Mouse (Mus musculus) spleen, adult 18-20 months (tissue): ENCODE measurements at regions not wholly inside any gene's neighbourhood (a gene's known extent, or its start where the extent isn't known, plus 50 kb on each side); places are given as distances from the start of the nearest gene placed in this dataset.

Experiments
- DNase-seq, 2 experiments: peaks; one replicate each; pipeline ENCODE4 v3.0.0; 2022; ENCODE audit warnings: mixed read lengths in 2 of 2

DNA sequence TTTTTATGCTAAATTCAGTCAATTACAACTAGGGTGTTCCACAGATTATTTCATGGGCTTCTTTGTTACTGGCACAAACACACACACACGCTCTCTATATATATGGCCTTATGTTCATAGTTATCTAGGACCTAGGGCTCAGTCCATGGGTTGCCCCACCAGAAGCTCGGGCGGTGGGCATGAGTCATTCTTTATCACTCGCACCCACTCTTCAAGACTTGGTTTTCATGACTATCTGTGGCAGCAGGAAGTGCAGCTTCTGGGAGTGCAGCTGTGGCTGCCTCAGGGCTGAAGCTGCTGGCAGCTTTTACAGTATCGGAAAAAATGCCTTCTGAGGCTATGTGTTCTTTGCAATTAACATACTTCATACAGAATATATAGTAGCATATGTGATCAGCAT is 198.7 kb downstream of the Ipo11 start:
- no peak for DNase-seq

DNA sequence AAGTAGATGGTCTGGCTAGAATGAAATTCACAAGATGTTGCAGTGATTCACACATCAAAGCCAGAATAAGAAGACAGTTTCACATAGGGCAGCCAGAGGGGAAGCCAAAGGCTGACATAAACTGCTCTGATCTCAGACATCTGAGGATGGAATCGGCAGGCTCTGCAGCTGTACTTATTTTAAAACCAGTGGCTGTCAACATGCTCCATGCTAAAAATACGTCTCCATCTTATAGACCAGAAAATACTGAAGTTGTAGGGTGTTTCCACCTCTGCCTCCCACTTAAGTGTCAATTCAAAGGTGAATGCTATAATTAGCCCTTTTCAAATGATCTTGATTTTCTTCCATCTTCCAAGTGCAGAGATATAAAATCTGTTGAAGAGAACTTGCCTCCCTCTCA is 202.4 kb downstream of the Ipo11 start:
- no peak for DNase-seq

DNA sequence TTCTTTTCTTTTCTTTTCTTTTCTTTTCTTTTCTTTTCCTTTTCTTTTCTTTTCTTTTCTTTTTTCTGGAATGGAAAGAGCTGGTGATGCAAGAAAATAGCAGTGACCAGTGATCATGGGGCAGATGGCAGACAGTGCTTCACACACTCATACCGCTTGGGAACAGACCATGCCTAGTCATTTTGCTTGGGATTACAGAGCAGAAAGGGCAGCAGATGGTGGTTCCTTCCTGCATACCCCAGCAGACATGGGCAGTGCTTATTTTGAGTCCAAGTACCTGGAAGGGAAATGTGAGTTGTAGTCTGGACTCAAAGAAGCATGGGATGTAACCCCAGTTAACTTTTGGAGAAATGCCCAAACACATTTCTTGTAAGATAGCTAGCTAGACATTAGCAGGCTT is 203.9 kb downstream of the Ipo11 start:
- DNase-seq: no peak

- no peak for DNase-seq
Observed at GRCm38 (mm10) chr13:106723315-106723714, 213.4 kb downstream of the Ipo11 start.

DNA sequence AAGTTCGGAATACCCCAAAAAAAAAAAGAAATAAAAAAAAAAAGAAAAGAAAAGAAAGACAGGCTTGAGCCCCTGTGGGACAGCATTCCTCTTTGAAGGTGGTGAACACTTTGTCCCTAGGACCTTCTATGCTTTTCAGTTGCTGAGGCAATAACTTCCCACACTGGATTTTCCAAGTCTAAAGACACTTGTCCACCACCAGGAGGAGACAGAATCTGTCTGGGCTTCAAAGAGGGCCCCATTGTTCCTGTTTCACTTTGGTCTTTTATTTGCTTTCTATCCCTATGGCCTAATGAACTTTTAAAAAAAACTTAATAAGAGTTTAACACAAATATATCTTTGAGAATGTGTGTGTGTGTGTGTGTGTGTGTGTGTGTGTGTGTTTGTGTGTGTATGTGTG is 215.6 kb downstream of the Ipo11 start:
- no peak for DNase-seq

- peak in 1 of 2 experiments; percentile 40 for DNase-seq
Observed at GRCm38 (mm10) chr13:106715771-106716170, 221.0 kb downstream of the Ipo11 start.

GRCm38 (mm10) chr13:106715234-106715633 is 221.5 kb downstream of the Ipo11 start:
- DNase-seq: no peak

DNA sequence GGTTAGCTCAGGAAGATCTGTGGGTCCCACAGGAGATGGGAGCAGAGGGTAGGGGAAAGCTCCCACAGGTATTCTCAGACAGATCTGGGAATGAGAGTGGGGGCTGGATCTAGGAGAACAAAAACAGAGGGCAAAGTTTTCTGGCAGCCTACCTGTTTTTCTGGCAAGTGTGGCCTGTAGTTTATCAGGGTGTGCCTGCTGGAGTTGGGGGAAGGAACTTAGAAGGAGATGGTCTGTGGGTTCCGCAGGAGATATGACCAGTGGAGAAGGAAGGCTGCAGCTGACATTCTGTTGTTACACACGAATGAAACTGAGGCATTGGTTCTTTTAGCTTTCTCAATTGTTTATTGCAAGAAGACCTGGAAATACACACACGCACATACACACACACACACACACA is 226.2 kb downstream of the Ipo11 start:
- DNase-seq: no peak

DNA sequence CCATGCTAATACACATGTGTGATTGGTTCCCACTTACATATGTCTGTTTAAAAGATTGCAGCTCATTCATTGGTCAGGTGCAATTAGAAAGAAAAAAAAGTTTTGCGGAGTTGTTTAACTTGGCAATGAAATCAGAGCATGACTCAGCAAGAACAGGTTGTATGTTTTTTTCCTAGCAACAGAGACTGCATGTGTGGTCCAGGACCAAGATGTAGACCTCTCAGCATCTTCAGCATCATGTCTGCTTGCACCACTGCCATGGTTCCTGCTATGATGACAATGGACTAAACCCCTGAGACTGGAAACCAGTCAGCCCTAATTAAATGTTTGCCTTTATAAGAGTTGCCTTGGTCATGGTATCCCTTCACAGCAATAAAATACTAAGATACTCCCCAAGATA is 236.4 kb downstream of the Ipo11 start:
- DNase-seq: no peak

- no peak for DNase-seq
Observed at GRCm38 (mm10) chr13:106699957-106700356, 236.8 kb downstream of the Ipo11 start.

- no peak for DNase-seq
Observed at GRCm38 (mm10) chr13:106691787-106692571, 244.8 kb downstream of the Ipo11 start.

DNA sequence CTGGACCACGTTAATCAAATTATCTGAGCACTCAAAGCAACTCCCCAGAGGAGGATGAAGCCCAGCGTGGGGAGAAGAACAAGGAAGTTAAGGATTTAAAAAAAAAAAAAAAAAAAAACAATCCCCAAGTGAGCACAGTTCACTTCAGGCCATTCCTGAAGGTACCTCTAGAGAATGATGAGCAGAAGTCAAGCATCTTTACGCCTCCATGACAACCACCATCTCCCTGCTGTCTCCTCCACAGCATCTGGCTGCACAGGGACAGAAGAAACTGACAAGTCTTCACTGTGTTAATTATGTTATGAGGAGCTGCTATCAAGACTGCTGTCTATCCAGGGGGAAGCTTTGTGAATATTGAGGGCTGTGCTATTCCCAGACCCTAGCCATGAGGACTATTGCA is 246.6 kb downstream of the Ipo11 start:
- DNase-seq: no peak

- DNase-seq: no peak
Observed at GRCm38 (mm10) chr13:106689618-106690017, 247.1 kb downstream of the Ipo11 start.

- no peak for DNase-seq
Observed at GRCm38 (mm10) chr13:106689051-106689450, 247.7 kb downstream of the Ipo11 start.

DNA sequence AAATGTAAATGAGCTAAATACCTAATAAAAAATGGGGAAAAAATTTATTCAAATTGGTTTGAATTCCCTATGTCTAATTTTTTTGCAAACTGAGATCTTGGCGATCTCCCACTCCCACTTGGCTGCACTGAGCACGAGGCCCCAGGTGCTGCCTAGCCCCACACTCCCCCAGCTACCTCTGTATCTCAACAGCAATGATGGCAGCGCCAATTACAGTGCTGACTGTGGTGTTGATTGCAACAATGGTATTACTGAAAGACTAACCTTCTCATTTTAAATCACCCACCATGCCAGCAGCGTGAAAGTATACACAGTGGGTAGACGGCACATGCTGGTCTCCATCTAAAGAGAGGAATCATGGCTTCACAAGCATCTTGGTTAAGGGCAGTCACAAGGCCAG is 267.1 kb downstream of the Ipo11 start:
- DNase-seq: no peak

DNA sequence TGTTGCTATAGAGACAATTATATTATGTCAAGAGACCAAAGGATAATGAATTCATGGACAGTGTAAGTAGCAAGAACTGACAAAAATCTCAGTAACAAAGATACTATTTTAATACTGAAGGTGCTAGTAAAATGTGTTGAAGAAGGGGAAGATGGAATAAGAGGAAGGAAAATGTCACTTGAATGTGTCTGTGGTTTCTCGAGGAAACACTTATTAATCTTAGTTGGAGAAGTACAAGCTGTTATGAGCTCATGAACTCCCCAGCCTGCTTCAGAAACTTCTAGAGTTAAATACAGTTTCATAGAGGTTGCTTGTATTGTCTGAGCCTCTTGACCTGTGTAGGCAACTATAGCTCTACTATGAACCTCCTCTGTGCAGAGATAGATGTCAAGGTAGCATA is 274.6 kb downstream of the Ipo11 start:
- DNase-seq: no peak

GRCm38 (mm10) chr13:106649363-106649762 is 287.4 kb downstream of the Ipo11 start:
- no peak for DNase-seq

GRCm38 (mm10) chr13:106643302-106643975 is 293.3 kb downstream of the Ipo11 start:
- no peak for DNase-seq

DNA sequence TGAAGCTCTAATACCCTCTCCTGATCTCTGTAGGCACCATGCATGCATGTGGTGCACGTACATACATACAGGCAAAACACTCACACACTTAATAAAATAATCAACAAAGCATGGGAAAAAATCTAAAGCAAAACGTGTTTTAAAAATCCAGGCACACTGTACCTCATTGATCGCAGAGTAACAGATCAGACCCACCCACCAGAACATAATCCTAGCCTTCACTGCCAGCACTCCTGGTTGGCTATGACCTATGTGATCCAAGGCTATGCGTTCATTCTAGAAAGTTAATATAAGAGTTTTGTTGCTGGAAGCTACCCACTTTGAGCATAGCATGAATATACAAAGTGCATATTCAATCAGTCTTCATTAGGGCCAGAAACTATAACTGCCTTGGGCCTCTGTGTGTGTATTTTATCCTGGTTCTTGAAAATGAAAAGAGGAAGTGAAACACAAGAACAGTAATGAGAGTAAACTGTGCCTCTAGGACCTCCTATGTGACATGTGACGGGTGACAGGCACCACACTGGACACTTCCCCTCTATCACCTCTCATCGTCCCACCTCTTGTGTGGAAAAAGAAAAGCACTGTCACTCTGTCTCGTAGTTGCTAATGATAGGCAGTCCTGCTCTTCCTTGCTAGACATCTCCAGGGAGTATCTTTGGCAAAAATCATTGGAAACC is 297.9 kb downstream of the Ipo11 start:
- DNase-seq: no peak

- no peak for DNase-seq
Observed at GRCm38 (mm10) chr13:106591729-106592128, 345.0 kb downstream of the Ipo11 start.

- no peak for DNase-seq
Observed at GRCm38 (mm10) chr13:106567658-106568359, 368.9 kb downstream of the Ipo11 start.

DNA sequence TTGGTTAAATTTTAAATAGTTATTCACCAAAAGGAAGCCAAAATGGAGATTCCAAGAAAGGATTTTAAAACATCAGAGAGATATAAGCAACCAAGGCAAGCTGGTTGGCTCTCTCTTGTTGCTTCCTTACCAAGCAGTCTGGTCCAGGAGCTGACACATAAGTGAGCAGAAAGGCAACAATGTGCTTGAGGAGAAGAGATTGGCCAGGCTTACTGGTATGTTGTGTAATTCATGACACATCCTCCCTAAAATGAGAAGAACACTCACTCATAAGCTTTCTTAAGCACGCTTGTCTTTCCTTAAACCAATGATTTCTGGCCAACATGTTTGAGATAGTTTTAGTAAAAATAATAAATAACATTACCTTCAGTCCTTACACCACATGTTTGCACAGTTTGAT is 374.2 kb downstream of the Ipo11 start:
- no peak for DNase-seq

GRCm38 (mm10) chr13:106562161-106562560 is 374.6 kb downstream of the Ipo11 start:
- DNase-seq: no peak
